Mouse (Mus musculus) ES-Bruce4 (cell line): Measurements from ENCODE around the gene AW549877. TPM values are rescaled to one million over a fixed set of nuclear protein-coding genes. Genes with fewer than 3 reads are reported as not detected.

Experiments
- H3K27ac ChIP-seq: 2 replicates; pipeline ENCODE4 v1.5.1; 2012; ENCODE audit warnings: low read length, inconsistent platforms; ENCODE audit not compliant: insufficient read depth
- H3K27me3 ChIP-seq: 2 replicates; pipeline ENCODE4 v1.6.1; 2012; ENCODE audit warnings: mild to moderate bottlenecking, low read length, inconsistent platforms; ENCODE audit not compliant: control insufficient read depth, poor library complexity, insufficient read depth, severe bottlenecking
- H3K36me3 ChIP-seq: 2 replicates; pipeline ENCODE4 v1.6.1; 2012; ENCODE audit warnings: inconsistent platforms, mild to moderate bottlenecking, low read length, moderate library complexity; ENCODE audit not compliant: control insufficient read depth, poor library complexity, insufficient read depth, severe bottlenecking
- H3K4me1 ChIP-seq: one replicate; pipeline ENCODE4 v1.8.1; 2011; ENCODE audit warnings: low read length; ENCODE audit not compliant: control insufficient read depth, insufficient read depth
- H3K4me3 ChIP-seq: 2 replicates; pipeline ENCODE4 v1.5.1; 2011; ENCODE audit warnings: low read depth, mild to moderate bottlenecking, low read length
- H3K9ac ChIP-seq: 2 replicates; pipeline ENCODE4 v1.6.1; 2012; ENCODE audit warnings: low read depth, mild to moderate bottlenecking, inconsistent platforms; ENCODE audit not compliant: poor library complexity, severe bottlenecking
- H3K9me3 ChIP-seq: replicated peaks from 2 replicates; pipeline ENCODE4 v1.6.1; 2012; ENCODE audit warnings: mild to moderate bottlenecking, low read length, inconsistent platforms; ENCODE audit not compliant: control insufficient read depth, poor library complexity, insufficient read depth, severe bottlenecking
- CTCF ChIP-seq: IDR thresholded peaks from one replicate; pipeline ENCODE4 v1.8.1; 2011; ENCODE audit warnings: low read depth, low read length
- EP300 ChIP-seq: IDR thresholded peaks from 2 replicates; pipeline ENCODE4 v1.6.1; 2011; ENCODE audit warnings: low read depth, low read length; ENCODE audit not compliant: insufficient read depth
- POLR2A ChIP-seq: IDR thresholded peaks from one replicate; pipeline ENCODE4 v1.8.1; 2011; ENCODE audit warnings: low read length; ENCODE audit not compliant: insufficient read depth
- polyA plus RNA-seq: library from polyadenylated mRNA; stranded (reverse); fragments of >200 nt; gene quantifications from 2 replicates; pipeline ENCODE4 v1.2.4, GENCODE M21; 2011; ENCODE audit warnings: low read depth; ENCODE audit not compliant: missing spikeins, insufficient read depth, insufficient read length

AW549877 gene
- polyA plus RNA-seq, 1 experiment, result 67.1 TPM

DNA sequence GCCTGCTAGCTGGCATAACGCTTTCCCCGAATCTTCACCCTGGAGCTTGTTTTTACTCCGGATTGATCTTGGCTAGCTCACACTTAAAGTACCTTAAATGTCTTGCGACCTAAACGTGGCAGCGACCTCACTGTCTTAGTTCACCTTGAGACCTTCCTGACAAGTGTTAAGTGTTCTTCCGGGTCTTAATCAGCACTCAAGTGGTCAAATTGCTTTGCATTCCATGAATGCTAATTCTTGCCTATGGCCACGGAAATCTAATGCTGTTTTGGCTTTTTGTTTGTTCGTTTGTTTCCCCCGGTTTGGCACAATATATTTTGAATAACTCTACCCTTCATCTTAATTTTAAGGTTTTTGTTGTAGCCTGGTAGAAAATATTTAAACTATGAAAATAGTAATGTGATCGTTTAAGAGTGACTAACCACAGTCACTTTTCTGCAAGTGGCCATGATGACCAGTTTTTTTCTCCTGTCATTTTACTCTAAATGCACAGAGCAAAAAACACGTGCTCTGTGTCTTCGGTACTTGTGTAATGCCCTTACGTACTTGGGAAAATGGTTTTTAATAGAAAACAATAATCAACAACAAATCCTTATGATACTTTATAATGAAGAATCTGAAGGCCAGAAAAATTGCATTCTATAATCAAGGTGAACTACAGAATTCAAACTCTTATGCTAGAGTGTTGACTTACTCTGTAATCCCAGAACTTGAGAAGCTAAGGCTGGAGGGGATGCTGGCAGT lies 895 bp upstream of the AW549877 start:
- H3K36me3 ChIP-seq, result peaks cover 2% of the 10 kb centered on the region; the same call in 1 of the 2 replicates
- H3K4me3 ChIP-seq, result peak overlapping the region; percentile 98
- no peaks in the 10 kb centered on the region for H3K9me3 ChIP-seq
- no peak for TF ChIP-seq CTCF
- TF ChIP-seq EP300, result no peak
- no peak for TF ChIP-seq POLR2A
- H3K9ac ChIP-seq, result peak overlapping the region; percentile 70
- peaks cover 1% of the 10 kb centered on the region for H3K4me1 ChIP-seq
- peak overlapping the region; percentile 99 for H3K27ac ChIP-seq
- H3K27me3 ChIP-seq, result no peaks in the 10 kb centered on the region

DNA sequence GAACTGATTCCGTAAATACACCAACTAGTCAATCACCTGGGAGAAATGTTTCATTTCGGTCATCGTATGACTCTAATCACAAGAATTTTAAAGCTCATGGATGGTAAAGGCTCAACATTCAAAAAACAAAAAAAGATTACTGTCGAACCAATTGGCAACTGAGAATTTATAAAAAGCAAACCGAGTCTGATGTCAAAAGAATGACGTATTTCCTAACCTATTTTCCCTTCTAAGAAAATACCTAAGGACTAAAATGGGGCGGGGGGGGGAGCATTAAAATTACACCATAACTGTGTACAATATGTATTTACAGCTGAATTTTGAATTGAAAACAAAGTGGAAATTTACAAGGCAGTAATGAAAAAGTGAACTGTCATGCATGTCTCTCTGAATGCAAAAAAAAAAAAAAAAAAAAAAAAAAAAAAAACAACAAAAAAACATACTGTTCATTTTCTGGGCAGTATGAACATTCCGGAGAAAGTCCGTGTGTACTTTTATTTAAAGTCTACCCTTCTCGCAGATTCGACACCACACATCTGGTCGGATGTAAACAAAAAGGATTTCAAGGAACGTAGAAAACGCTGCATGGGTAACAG lies 594 bp downstream of the AW549877 start:
- H3K27ac ChIP-seq, result peak overlapping the region; percentile 37
- H3K9ac ChIP-seq, result peak overlapping the region; percentile 69
- H3K27me3 ChIP-seq, result no peaks in the 10 kb centered on the region
- peak overlapping the region; percentile 84 for H3K4me3 ChIP-seq
- peaks cover 1% of the 10 kb centered on the region for H3K4me1 ChIP-seq
- H3K36me3 ChIP-seq, result peaks cover 10% of the 10 kb centered on the region
- TF ChIP-seq POLR2A (no peak), CTCF (no peak), EP300 (no peak)
- H3K9me3 ChIP-seq, result no peaks in the 10 kb centered on the region

DNA sequence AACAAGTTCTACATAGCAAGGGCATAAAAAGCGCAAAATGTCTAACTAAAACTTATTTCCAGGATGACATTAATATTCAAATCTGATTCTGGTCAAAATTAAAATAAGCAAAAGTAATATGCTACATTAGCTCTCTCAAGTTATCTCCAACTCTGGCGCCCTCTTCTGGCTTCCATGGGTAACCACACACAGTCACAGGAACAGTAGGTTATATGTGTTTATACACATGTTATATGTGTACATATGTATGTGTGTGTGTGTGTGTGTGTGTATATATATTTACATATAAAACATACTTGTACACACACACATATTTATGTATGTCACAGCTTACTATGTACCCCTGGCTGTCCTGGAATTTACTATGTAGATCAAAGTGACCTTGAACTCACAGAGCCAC lies 7.6 kb downstream of the AW549877 start:
- Histone ChIP-seq H3K36me3 (peaks cover 39% of the 10 kb centered on the region), H3K4me3 (no peak overlapping the region), H3K9me3 (no peaks in the 10 kb centered on the region), H3K27ac (no peak overlapping the region), H3K27me3 (no peaks in the 10 kb centered on the region), H3K4me1 (no peaks in the 10 kb centered on the region), H3K9ac (no peak overlapping the region)
- no peak for TF ChIP-seq EP300
- no peak for TF ChIP-seq CTCF
- TF ChIP-seq POLR2A, result no peak

DNA sequence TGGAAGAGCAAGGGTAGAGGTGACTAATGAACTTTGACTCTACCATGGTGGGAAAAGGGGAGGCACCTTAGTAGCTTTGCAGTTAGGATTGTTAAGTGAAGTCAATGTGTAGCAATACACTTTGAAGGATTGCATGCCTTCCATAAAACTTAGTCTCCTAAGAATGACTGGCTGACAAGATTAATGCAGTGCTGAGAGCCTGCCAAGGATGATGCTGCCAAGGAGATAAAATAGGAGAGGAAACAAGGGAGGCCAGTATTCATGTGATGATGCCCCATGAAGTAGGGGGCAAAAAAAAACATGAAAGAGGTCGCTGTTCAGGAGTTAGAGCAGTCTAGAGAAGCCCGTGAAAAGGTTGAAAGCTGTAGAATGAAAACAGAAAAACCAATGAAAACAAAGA lies 10.7 kb downstream of the AW549877 start:
- TF ChIP-seq CTCF (no peak), EP300 (no peak), POLR2A (no peak)
- peaks cover 32% of the 10 kb centered on the region for H3K36me3 ChIP-seq
- no peak overlapping the region for H3K27ac ChIP-seq

DNA sequence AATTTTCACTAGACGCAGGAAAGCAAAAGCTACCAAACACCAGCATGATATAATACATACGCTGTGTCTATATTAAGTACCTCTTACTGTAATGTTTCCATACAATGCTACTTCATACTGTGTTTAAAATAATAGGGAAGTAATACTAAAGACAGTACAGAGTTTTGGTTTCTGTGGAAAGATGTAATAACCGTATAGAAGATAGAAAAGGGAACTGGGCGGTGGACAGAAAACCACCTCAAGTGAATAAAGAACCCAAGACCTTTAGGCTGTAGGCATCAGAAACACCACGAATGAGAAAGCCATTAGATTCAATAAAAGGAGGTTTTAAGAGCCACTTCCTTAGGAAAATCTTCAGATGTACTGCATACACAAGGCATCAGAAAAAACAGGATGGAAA lies 12.8 kb downstream of the AW549877 start:
- Histone ChIP-seq H3K9me3 (no peaks in the 10 kb centered on the region), H3K27me3 (no peaks in the 10 kb centered on the region), H3K36me3 (peaks cover 27% of the 10 kb centered on the region), H3K27ac (no peak overlapping the region), H3K4me3 (no peak overlapping the region), H3K4me1 (no peaks in the 10 kb centered on the region), H3K9ac (no peak overlapping the region)
- TF ChIP-seq CTCF (no peak), EP300 (no peak), POLR2A (no peak)

More for the DNA sequence above, 10.7 kb downstream of the AW549877 start:
- no peak overlapping the region for H3K4me3 ChIP-seq
- H3K9ac ChIP-seq, result no peak overlapping the region
- no peaks in the 10 kb centered on the region for H3K27me3 ChIP-seq
- no peaks in the 10 kb centered on the region for H3K4me1 ChIP-seq
- no peaks in the 10 kb centered on the region for H3K9me3 ChIP-seq

DNA sequence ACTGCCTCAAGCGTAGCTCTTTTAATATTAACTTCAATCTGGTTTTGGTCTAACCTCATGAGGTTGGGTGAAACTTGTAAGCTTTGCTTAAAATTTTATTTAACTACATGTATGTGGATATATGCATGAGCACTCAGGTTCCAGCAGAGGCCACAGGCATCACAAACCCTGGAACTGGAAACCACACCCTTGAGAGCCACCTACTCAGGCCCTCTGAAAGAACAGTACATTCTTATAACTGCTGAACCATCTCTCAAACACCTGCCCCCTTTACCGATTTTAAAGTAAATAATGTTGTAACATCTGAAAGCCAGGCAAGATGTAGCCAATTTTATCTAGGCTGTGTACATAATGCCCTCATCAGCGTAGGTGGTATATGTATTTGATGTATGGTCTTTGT lies 15.7 kb downstream of the AW549877 start:
- Histone ChIP-seq H3K27ac (no peak overlapping the region), H3K4me1 (no peaks in the 10 kb centered on the region), H3K36me3 (peaks cover 9% of the 10 kb centered on the region), H3K4me3 (no peak overlapping the region), H3K9me3 (no peaks in the 10 kb centered on the region), H3K9ac (peak overlapping the region; percentile 88), H3K27me3 (no peaks in the 10 kb centered on the region)
- no peak for TF ChIP-seq EP300
- TF ChIP-seq CTCF, result no peak
- TF ChIP-seq POLR2A, result no peak
